Mouse (Mus musculus): ENCODE measurements around the gene Gatad2a. TPM values are rescaled to one million over a fixed set of nuclear protein-coding genes. Genes with fewer than 3 reads are reported as not detected.

The Gatad2a gene
- polyA plus RNA-seq, 1 experiment from 2014 or later: 36.3 TPM

DNA sequence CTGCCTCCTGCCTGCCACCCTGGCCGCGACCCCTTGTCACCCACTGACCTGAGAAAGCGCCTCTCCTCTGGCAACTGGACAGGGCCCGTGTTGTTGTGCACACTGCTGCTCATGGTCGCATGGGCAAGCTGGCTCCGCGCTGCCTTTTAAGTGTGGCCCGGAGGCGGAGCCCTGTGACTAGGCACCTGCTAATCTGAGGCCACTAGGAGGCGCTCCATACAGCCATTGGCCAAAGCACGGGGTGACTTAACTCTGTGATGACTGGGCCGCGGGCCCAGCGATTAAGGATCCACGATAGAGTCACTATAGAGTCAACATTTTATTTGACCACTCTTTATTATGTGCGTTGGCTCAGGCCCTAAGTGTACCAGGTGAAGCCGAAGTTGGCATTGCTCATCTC, 102.3 kb downstream of the Gatad2a start:
- Histone ChIP-seq H3K27me3 (peaks cover 29% of the 10 kb centered on the region), H3K9me3 (no peaks in the 10 kb centered on the region), H3K4me3 (no peak overlapping the region), H3K9ac (no peak overlapping the region), H3K4me1 (peaks cover 14% of the 10 kb centered on the region), H3K4me2 (no peak overlapping the region), H3K36me3 (peaks cover 33% of the 10 kb centered on the region), H3K27ac (no peak overlapping the region)
- ATAC-seq (ENCODE audit: insufficient number of reproducible peaks, low FRiP score, low TSS enrichment, low read depth): no peak
- WGBS: 44% methylated on average over 17 of the region's 17 CpGs

- H3K9ac ChIP-seq: no peak overlapping the region
- no peaks in the 10 kb centered on the region for H3K9me3 ChIP-seq
- ATAC-seq (ENCODE audit: insufficient number of reproducible peaks, low FRiP score, low TSS enrichment, low read depth): no peak
- no peak overlapping the region for H3K4me3 ChIP-seq
- 30% methylated on average over 19 of the region's 19 CpGs for WGBS
- no peak overlapping the region for H3K4me2 ChIP-seq
- peaks cover 59% of the 10 kb centered on the region for H3K27me3 ChIP-seq
- H3K27ac ChIP-seq: no peak overlapping the region
- H3K36me3 ChIP-seq: peaks cover 26% of the 10 kb centered on the region
- H3K4me1 ChIP-seq: peaks cover 40% of the 10 kb centered on the region
Measured at GRCm38 (mm10) chr8:69890813-69891241, 105.4 kb downstream of the Gatad2a start.

- WGBS: 6% methylated on average over 32 of the region's 32 CpGs
- Histone ChIP-seq H3K27ac (no peak overlapping the region), H3K9me3 (no peaks in the 10 kb centered on the region), H3K36me3 (peaks cover 17% of the 10 kb centered on the region; the same call in 1 of the 2 replicates), H3K27me3 (peaks cover 79% of the 10 kb centered on the region), H3K4me3 (peak overlapping the region; percentile 38), H3K9ac (no peak overlapping the region), H3K4me2 (peak overlapping the region; percentile 59), H3K4me1 (peaks cover 46% of the 10 kb centered on the region)
- no peak for ATAC-seq (ENCODE audit: insufficient number of reproducible peaks, low FRiP score, low TSS enrichment, low read depth)
Measured at GRCm38 (mm10) chr8:69888902-69889301, 107.3 kb downstream of the Gatad2a start.

DNA sequence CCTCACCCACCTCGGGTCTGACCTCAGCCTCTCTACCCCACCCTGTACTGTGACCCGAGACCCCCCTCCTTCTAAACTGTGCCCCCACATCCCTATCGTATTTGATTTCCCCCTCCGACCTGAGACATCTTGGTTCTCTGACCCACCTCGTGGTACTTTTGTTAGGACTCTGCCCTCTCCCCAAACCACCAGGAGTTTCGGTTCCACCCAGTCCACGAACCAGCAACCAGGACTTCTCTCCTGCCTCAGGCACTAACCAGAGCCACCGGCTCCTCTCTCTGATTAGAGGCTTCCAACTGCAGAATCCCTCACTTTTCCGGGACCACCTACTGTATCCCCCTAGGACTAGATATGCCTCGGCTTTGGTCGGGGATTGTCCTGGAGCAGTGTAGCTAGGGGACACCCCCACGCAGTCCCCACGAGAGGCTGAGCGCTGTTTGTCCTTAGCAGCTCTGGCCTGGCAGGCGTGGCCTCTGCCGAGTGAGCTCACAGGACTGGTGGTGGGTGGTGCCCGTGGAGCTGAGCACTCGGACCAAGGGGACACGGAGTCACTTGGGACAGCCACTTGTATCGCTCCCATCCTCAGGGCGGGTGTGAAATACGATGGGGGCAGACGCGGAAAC, 107.8 kb downstream of the Gatad2a start:
- peaks cover 84% of the 10 kb centered on the region for H3K27me3 ChIP-seq
- peaks cover 46% of the 10 kb centered on the region for H3K4me1 ChIP-seq
- H3K27ac ChIP-seq: no peak overlapping the region
- no peak for ATAC-seq (ENCODE audit: insufficient number of reproducible peaks, low FRiP score, low TSS enrichment, low read depth)
- WGBS: 8% methylated on average over 24 of the region's 24 CpGs
- peaks cover 11% of the 10 kb centered on the region; the same call in 1 of the 2 replicates for H3K36me3 ChIP-seq
- H3K9me3 ChIP-seq: no peaks in the 10 kb centered on the region
- H3K9ac ChIP-seq: no peak overlapping the region
- peak overlapping the region; percentile 59 for H3K4me2 ChIP-seq
- peak overlapping the region; percentile 38 for H3K4me3 ChIP-seq

- H3K27ac ChIP-seq: no peak within 1 kb of the TSS
- ATAC-seq (ENCODE audit: insufficient number of reproducible peaks, low FRiP score, low TSS enrichment, low read depth): peak; percentile 11; the same call in 1 of the 2 replicates
- no peaks in the 10 kb centered on the region for H3K9me3 ChIP-seq
- H3K27me3 ChIP-seq: peaks cover 92% of the 10 kb centered on the region
- H3K4me2 ChIP-seq: peak within 1 kb of the TSS; percentile 59
- H3K4me1 ChIP-seq: peaks cover 53% of the 10 kb centered on the region
- WGBS: under 1% methylated on average over 60 of the region's 60 CpGs
- H3K4me3 ChIP-seq: peak within 1 kb of the TSS; percentile 38
- H3K36me3 ChIP-seq: 0 out of 2 replicates have a peak, but pooled peaks cover 4% of the 10 kb centered on the region
- no peak within 1 kb of the TSS for H3K9ac ChIP-seq
Measured at GRCm38 (mm10) chr8:69887289-69888243, 108.6 kb downstream of the Gatad2a start, which contains the start of gene Cilp2. Gene Cilp2, minus strand, starts transcription at chr8:69887687.

GRCm38 (mm10) chr8:69884141-69884540, 112.0 kb downstream of the Gatad2a start:
- H3K4me2 ChIP-seq: no peak overlapping the region
- no peaks in the 10 kb centered on the region for H3K36me3 ChIP-seq
- no peak for ATAC-seq (ENCODE audit: insufficient number of reproducible peaks, low FRiP score, low TSS enrichment, low read depth)
- H3K4me1 ChIP-seq: peaks cover 64% of the 10 kb centered on the region
- WGBS: 59% methylated on average over 13 of the region's 13 CpGs
- H3K27ac ChIP-seq: no peak overlapping the region
- H3K4me3 ChIP-seq: no peak overlapping the region
- no peak overlapping the region for H3K9ac ChIP-seq
- no peaks in the 10 kb centered on the region for H3K9me3 ChIP-seq
- H3K27me3 ChIP-seq: peaks cover 100% of the 10 kb centered on the region

DNA sequence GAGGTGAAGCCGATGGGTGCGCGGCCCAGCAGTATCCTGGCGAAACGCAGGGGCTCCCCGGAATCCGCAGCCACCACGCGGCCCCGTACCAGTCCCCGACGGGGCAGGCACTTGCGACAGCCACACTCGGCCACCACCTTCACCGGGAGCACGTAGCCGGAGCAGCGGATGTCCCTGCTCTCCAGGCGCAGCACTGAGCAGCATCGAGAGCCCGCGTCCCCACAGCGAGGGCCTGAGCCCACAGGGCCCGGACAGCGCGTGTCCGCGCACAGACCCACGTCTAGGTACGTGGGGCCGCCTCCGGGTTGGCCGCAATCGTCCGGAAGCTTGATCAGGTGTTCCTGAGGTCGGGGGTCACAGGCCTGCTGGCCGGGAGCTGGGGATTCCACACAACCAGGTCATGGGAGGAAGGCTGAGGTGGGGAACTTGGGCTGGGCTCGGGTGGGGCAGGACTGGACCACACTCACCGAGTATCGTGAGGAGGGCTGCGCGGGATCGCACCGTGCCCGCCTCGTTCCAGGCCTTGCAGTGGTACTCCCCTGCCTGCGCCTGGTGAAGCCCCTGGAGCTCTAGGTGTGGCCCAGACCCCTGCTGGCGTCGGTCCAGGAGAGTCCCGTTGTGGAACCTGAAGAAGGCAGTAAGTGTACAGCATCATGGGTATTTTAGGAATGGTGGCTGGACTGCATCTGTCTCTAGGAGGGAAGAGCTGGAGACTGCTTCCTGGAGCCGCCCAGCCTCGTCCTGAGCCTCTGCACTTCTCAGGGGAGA, 113.2 kb downstream of the Gatad2a start:
- ATAC-seq (ENCODE audit: insufficient number of reproducible peaks, low FRiP score, low TSS enrichment, low read depth): no peak
- no peaks in the 10 kb centered on the region for H3K9me3 ChIP-seq
- H3K36me3 ChIP-seq: no peaks in the 10 kb centered on the region
- H3K4me2 ChIP-seq: peak overlapping the region; percentile 64
- peaks cover 99% of the 10 kb centered on the region for H3K27me3 ChIP-seq
- H3K4me3 ChIP-seq: peak overlapping the region; percentile 43
- H3K27ac ChIP-seq: no peak overlapping the region
- H3K4me1 ChIP-seq: peaks cover 58% of the 10 kb centered on the region
- 14% methylated on average over 52 of the region's 52 CpGs for WGBS
- no peak overlapping the region for H3K9ac ChIP-seq

DNA sequence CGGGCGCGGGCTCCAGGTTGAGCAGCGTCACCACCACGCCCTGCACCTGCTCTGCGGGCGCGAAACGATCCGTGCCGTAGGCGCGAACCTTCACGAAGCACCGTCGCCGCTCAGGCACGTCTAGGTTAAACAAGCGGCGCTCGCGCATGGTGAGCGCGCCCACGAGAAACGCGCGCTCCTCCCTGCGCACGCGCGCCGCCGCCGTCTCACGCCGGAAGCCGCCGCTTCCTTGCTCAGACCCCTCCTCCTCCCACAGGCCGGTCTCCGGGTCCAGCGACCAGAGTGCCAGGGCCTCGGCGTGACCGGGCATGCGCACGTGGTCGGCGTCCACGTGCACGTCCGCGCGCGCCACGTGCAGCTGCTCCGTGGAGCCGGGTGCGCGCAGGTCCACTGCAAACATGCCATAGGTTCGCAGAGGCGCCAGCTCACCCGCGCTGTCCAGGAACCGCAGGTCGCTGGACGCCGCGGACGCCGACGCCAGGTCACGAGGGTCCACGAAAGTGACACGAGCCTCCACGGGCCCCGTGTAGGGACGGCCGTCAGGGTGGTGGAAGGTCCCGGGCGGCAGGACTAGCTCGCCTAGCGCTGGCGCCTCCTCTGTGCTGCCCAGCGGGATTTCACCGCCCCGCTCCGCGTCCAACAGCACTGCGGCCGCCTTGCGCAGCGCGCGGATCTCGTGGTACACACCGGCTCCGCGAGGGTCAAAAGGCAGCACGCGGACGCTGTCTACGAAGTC, 114.0 kb downstream of the Gatad2a start:
- Histone ChIP-seq H3K9me3 (no peaks in the 10 kb centered on the region), H3K36me3 (no peaks in the 10 kb centered on the region), H3K27me3 (peaks cover 97% of the 10 kb centered on the region), H3K9ac (no peak overlapping the region), H3K4me3 (peak overlapping the region; percentile 43), H3K27ac (no peak overlapping the region), H3K4me2 (peak overlapping the region; percentile 64), H3K4me1 (peaks cover 52% of the 10 kb centered on the region)
- 5% methylated on average over 103 of the region's 103 CpGs for WGBS
- no peak for ATAC-seq (ENCODE audit: insufficient number of reproducible peaks, low FRiP score, low TSS enrichment, low read depth)

GRCm38 (mm10) chr8:69881261-69881865, 114.8 kb downstream of the Gatad2a start:
- no peak overlapping the region for H3K27ac ChIP-seq
- no peak for ATAC-seq (ENCODE audit: insufficient number of reproducible peaks, low FRiP score, low TSS enrichment, low read depth)
- no peak overlapping the region for H3K9ac ChIP-seq
- no peaks in the 10 kb centered on the region for H3K36me3 ChIP-seq
- WGBS: 19% methylated on average over 79 of the region's 79 CpGs
- peak overlapping the region; percentile 64 for H3K4me2 ChIP-seq
- no peaks in the 10 kb centered on the region for H3K9me3 ChIP-seq
- peaks cover 95% of the 10 kb centered on the region for H3K27me3 ChIP-seq
- H3K4me1 ChIP-seq: peaks cover 49% of the 10 kb centered on the region
- peak overlapping the region; percentile 43 for H3K4me3 ChIP-seq

GRCm38 (mm10) chr8:69880841-69881240, 115.3 kb downstream of the Gatad2a start:
- Histone ChIP-seq H3K4me2 (peak overlapping the region; percentile 64), H3K4me3 (peak overlapping the region; percentile 43), H3K27ac (no peak overlapping the region), H3K27me3 (peaks cover 92% of the 10 kb centered on the region), H3K36me3 (no peaks in the 10 kb centered on the region), H3K9ac (no peak overlapping the region), H3K4me1 (peaks cover 45% of the 10 kb centered on the region), H3K9me3 (no peaks in the 10 kb centered on the region)
- ATAC-seq (ENCODE audit: insufficient number of reproducible peaks, low FRiP score, low TSS enrichment, low read depth): no peak
- WGBS: 13% methylated on average over 37 of the region's 37 CpGs

- no peak overlapping the region for H3K4me2 ChIP-seq
- H3K4me3 ChIP-seq: no peak overlapping the region
- no peak for ATAC-seq (ENCODE audit: insufficient number of reproducible peaks, low FRiP score, low TSS enrichment, low read depth)
- H3K9me3 ChIP-seq: no peaks in the 10 kb centered on the region
- H3K4me1 ChIP-seq: peaks cover 41% of the 10 kb centered on the region
- H3K27me3 ChIP-seq: peaks cover 81% of the 10 kb centered on the region
- H3K27ac ChIP-seq: no peak overlapping the region
- WGBS: 60% methylated on average over 8 of the region's 8 CpGs
- H3K9ac ChIP-seq: no peak overlapping the region
- no peaks in the 10 kb centered on the region for H3K36me3 ChIP-seq
Measured at GRCm38 (mm10) chr8:69879678-69880077, 116.5 kb downstream of the Gatad2a start.

Measured in limb, embryonic 15.5 days (tissue).